Mouse (Mus musculus) hindbrain, embryonic 13.5 days (tissue): ENCODE measurements around the gene Usp17lc. TPM values are rescaled to one million over a fixed set of nuclear protein-coding genes. Genes with fewer than 3 reads are reported as not detected.
"Not testable (repeated sequence)": the region's sequence is repeated elsewhere in the genome, so short reads cannot be mapped to it uniquely, and the experiment has no call there.

ENCODE experiments used
- ATAC-seq: fragments of 200-750 bp; cut with Nextera tagmentation; 2 replicates; pipeline ENCODE4 v1.8.0; 2017; ENCODE audit warnings: moderate TSS enrichment; ENCODE audit not compliant: low FRiP score
- H3K27ac ChIP-seq: fragments of 300-500 bp; sonication (generic); 2 replicates; pipeline ENCODE4 v1.5.1; 2015; ENCODE audit warnings: inconsistent platforms, mild to moderate bottlenecking, moderate library complexity
- H3K27me3 ChIP-seq: fragments of 300-500 bp; sonication (generic); 2 replicates; pipeline ENCODE4 v1.6.1; 2015; ENCODE audit warnings: mild to moderate bottlenecking, inconsistent platforms
- H3K36me3 ChIP-seq: fragments of 300-500 bp; sonication (generic); 2 replicates; pipeline ENCODE4 v1.6.1; 2015; ENCODE audit warnings: mild to moderate bottlenecking, inconsistent platforms
- H3K4me1 ChIP-seq: fragments of 300-500 bp; sonication (generic); replicated peaks from 2 replicates; pipeline ENCODE4 v1.6.1; 2015; ENCODE audit warnings: inconsistent platforms
- H3K4me2 ChIP-seq: fragments of 300-500 bp; sonication (generic); 2 replicates; pipeline ENCODE4 v1.6.1; 2015; ENCODE audit warnings: inconsistent platforms, mild to moderate bottlenecking, moderate library complexity
- H3K4me3 ChIP-seq: fragments of 300-500 bp; sonication (generic); 2 replicates; pipeline ENCODE4 v1.5.1; 2015; ENCODE audit warnings: mild to moderate bottlenecking, inconsistent platforms
- H3K9ac ChIP-seq: fragments of 300-500 bp; sonication (generic); 2 replicates; pipeline ENCODE4 v1.6.1; 2015; ENCODE audit warnings: mild to moderate bottlenecking, inconsistent platforms
- H3K9me3 ChIP-seq: fragments of 300-500 bp; sonication (generic); 2 replicates; pipeline ENCODE4 v1.6.1; 2016; ENCODE audit warnings: inconsistent platforms
- WGBS: fragments of 180-500 bp; shearing (Covaris S2); methylation state at CpG from one replicate; pipeline ENCODE4 v1.1.7; 2015; 5-methylcytosine and 5-hydroxymethylcytosine counted together
- microRNA-seq: library from miRNA; unstranded; fragments of <30 nt; microRNA quantifications from one replicate; pipeline ENCODE4, GENCODE M21; 2016
- polyA plus RNA-seq: library from polyadenylated mRNA; unstranded; fragments of >200 nt; fragmentation: Nextera tagmentation; extraction: Ambion mirVana; gene quantifications from 2 replicates; pipeline ENCODE4 v1.2.1, GENCODE M21; 2015

Usp17lc gene
- not detected in 2 replicates for polyA plus RNA-seq

GRCm38 (mm10) chr7:103414772-103415171, at the start of gene Usp17lc:
Gene Usp17lc, plus strand, starts transcription at chr7:103415072.
- not testable (repeated sequence) for ATAC-seq

GRCm38 (mm10) chr7:103386077-103386476, 28.8 kb upstream of the Usp17lc start, which contains the start of gene Olfr603:
Gene Olfr603, minus strand, starts transcription at chr7:103386177.
- Histone ChIP-seq H3K27me3 (no peaks in the 10 kb centered on the region), H3K9ac (no peak within 1 kb of the TSS), H3K36me3 (no peaks in the 10 kb centered on the region), H3K27ac (no peak within 1 kb of the TSS), H3K4me3 (no peak within 1 kb of the TSS), H3K4me1 (no peaks in the 10 kb centered on the region), H3K9me3 (no peaks in the 10 kb centered on the region), H3K4me2 (no peak within 1 kb of the TSS)
- ATAC-seq: no peak

More at GRCm38 (mm10) chr7:103414772-103415171, at the start of gene Usp17lc:
- H3K4me1 ChIP-seq, H3K27me3 ChIP-seq, H3K4me2 ChIP-seq, H3K9me3 ChIP-seq, H3K9ac ChIP-seq, H3K4me3 ChIP-seq, H3K36me3 ChIP-seq, H3K27ac ChIP-seq: not testable (repeated sequence)
- 64% methylated on average over 1 of the region's 1 CpGs for WGBS

GRCm38 (mm10) chr7:103397758-103398157, 17.1 kb upstream of the Usp17lc start:
- H3K9ac ChIP-seq: no peak overlapping the region
- no peak overlapping the region for H3K4me2 ChIP-seq
- no peaks in the 10 kb centered on the region for H3K36me3 ChIP-seq
- ATAC-seq: no peak
- H3K9me3 ChIP-seq: no peaks in the 10 kb centered on the region
- H3K27me3 ChIP-seq: no peaks in the 10 kb centered on the region
- H3K4me3 ChIP-seq: no peak overlapping the region
- no peak overlapping the region for H3K27ac ChIP-seq
- no peaks in the 10 kb centered on the region for H3K4me1 ChIP-seq

- no peaks in the 10 kb centered on the region for H3K27me3 ChIP-seq
- no peaks in the 10 kb centered on the region for H3K36me3 ChIP-seq
- H3K9me3 ChIP-seq: no peaks in the 10 kb centered on the region
- H3K9ac ChIP-seq: no peak overlapping the region
- no peaks in the 10 kb centered on the region for H3K4me1 ChIP-seq
- no peak for ATAC-seq
- H3K4me3 ChIP-seq: no peak overlapping the region
- H3K27ac ChIP-seq: no peak overlapping the region
- H3K4me2 ChIP-seq: no peak overlapping the region
- WGBS: 4% methylated on average over 1 of the region's 1 CpGs
Measured at GRCm38 (mm10) chr7:103398981-103399380, 15.9 kb upstream of the Usp17lc start.

GRCm38 (mm10) chr7:103406521-103407055, 8.3 kb upstream of the Usp17lc start:
- not testable (repeated sequence) for ATAC-seq, H3K9me3 ChIP-seq, H3K4me2 ChIP-seq, H3K9ac ChIP-seq, H3K4me3 ChIP-seq, H3K27me3 ChIP-seq, H3K4me1 ChIP-seq, H3K36me3 ChIP-seq, H3K27ac ChIP-seq
- 80% methylated on average over 3 of the region's 3 CpGs for WGBS

GRCm38 (mm10) chr7:103445339-103445738, 30.5 kb downstream of the Usp17lc start, which contains the start of gene Olfr605:
Gene Olfr605, minus strand, starts transcription at chr7:103445439.
- Histone ChIP-seq H3K4me2 (no peak within 1 kb of the TSS), H3K27me3 (no peaks in the 10 kb centered on the region), H3K9me3 (no peaks in the 10 kb centered on the region), H3K4me1 (no peaks in the 10 kb centered on the region), H3K9ac (no peak within 1 kb of the TSS), H3K36me3 (no peaks in the 10 kb centered on the region), H3K4me3 (no peak within 1 kb of the TSS), H3K27ac (no peak within 1 kb of the TSS)
- 93% methylated on average over 1 of the region's 1 CpGs for WGBS
- no peak for ATAC-seq

- Histone ChIP-seq H3K9ac (no peak within 1 kb of the TSS), H3K27me3 (no peaks in the 10 kb centered on the region), H3K4me3 (no peak within 1 kb of the TSS), H3K9me3 (no peaks in the 10 kb centered on the region), H3K4me1 (no peaks in the 10 kb centered on the region), H3K4me2 (no peak within 1 kb of the TSS), H3K36me3 (no peaks in the 10 kb centered on the region), H3K27ac (no peak within 1 kb of the TSS)
- WGBS: 93% methylated on average over 2 of the region's 2 CpGs
- ATAC-seq: no peak
Measured at GRCm38 (mm10) chr7:103448746-103449145, 33.9 kb downstream of the Usp17lc start, which contains the start of gene Olfr606. Gene Olfr606, plus strand, starts transcription at chr7:103449046.

- Histone ChIP-seq H3K9me3 (no peaks in the 10 kb centered on the region), H3K4me2 (no peak overlapping the region), H3K27me3 (no peaks in the 10 kb centered on the region), H3K36me3 (no peaks in the 10 kb centered on the region), H3K9ac (no peak overlapping the region), H3K27ac (no peak overlapping the region), H3K4me3 (no peak overlapping the region), H3K4me1 (no peaks in the 10 kb centered on the region)
- no peak for ATAC-seq
- 94% methylated on average over 5 of the region's 5 CpGs for WGBS
Measured at GRCm38 (mm10) chr7:103460590-103460989, 45.7 kb downstream of the Usp17lc start.

Small RNA genes within 50 kb of the gene (microRNA-seq; reads per million reads assigned to microRNA genes)
- gene Gm25774: not detected

Other genes starting within 250 kb of the Usp17lc start
- gene Olfr591, start 236.7 kb upstream of the Usp17lc start, polyA plus RNA-seq: not detected in 2 replicates
- gene Olfr592, start 230.3 kb upstream of the Usp17lc start, polyA plus RNA-seq: not detected in 2 replicates
- gene Olfr593, start 203.2 kb upstream of the Usp17lc start, polyA plus RNA-seq: not detected in 2 replicates
- not detected in 2 replicates for gene Olfr594, start 198.1 kb upstream of the Usp17lc start, polyA plus RNA-seq
- not detected in 2 replicates for gene Usp17ld, start 162.6 kb upstream of the Usp17lc start, polyA plus RNA-seq
- not detected in 2 replicates for gene Olfr596, start 109.4 kb upstream of the Usp17lc start, polyA plus RNA-seq
- gene Olfr597, start 98.8 kb upstream of the Usp17lc start, polyA plus RNA-seq: not detected in 2 replicates
- gene Olfr598, start 91.5 kb upstream of the Usp17lc start, polyA plus RNA-seq: not detected in 2 replicates
- not detected in 2 replicates for gene Olfr599, start 79.2 kb upstream of the Usp17lc start, polyA plus RNA-seq
- gene Olfr600, start 65.4 kb upstream of the Usp17lc start, polyA plus RNA-seq: not detected in 2 replicates
- gene Olfr601, start 52.4 kb upstream of the Usp17lc start, polyA plus RNA-seq: not detected in 2 replicates
- gene Olfr603, start 28.9 kb upstream of the Usp17lc start, polyA plus RNA-seq: not detected in 2 replicates
- not detected in 2 replicates for gene Olfr605, start 30.4 kb downstream of the Usp17lc start, polyA plus RNA-seq
- not detected in 2 replicates for gene Olfr606, start 34.0 kb downstream of the Usp17lc start, polyA plus RNA-seq
- not detected in 2 replicates for gene Olfr607, start 49.1 kb downstream of the Usp17lc start, polyA plus RNA-seq
- not detected in 2 replicates for gene Olfr608, start 54.8 kb downstream of the Usp17lc start, polyA plus RNA-seq
- not detected in 2 replicates for gene Olfr609, start 83.0 kb downstream of the Usp17lc start, polyA plus RNA-seq
- not detected in 2 replicates for gene Olfr610, start 97.0 kb downstream of the Usp17lc start, polyA plus RNA-seq
- gene Olfr611, start 105.8 kb downstream of the Usp17lc start, polyA plus RNA-seq: not detected in 2 replicates
- not detected in 2 replicates for gene Olfr612, start 127.6 kb downstream of the Usp17lc start, polyA plus RNA-seq
- not detected in 2 replicates for gene Olfr613, start 133.0 kb downstream of the Usp17lc start, polyA plus RNA-seq
- gene Olfr615, start 141.0 kb downstream of the Usp17lc start, polyA plus RNA-seq: not detected in 2 replicates
- not detected in 2 replicates for gene Olfr616, start 154.1 kb downstream of the Usp17lc start, polyA plus RNA-seq
- gene Olfr617, start 158.0 kb downstream of the Usp17lc start, polyA plus RNA-seq: not detected in 2 replicates
- 0.21 TPM in 1 of 2 replicates, not detected in the other for gene Olfr618, start 175.0 kb downstream of the Usp17lc start, polyA plus RNA-seq
- not detected in 2 replicates for gene Olfr619, start 185.5 kb downstream of the Usp17lc start, polyA plus RNA-seq
- gene Olfr620, start 197.5 kb downstream of the Usp17lc start, polyA plus RNA-seq: not detected in 2 replicates
- gene Olfr622, start 227.6 kb downstream of the Usp17lc start, polyA plus RNA-seq: not detected in 2 replicates
- gene Olfr623, start 248.6 kb downstream of the Usp17lc start, polyA plus RNA-seq: not detected in 2 replicates